In the genomic region with DNA sequence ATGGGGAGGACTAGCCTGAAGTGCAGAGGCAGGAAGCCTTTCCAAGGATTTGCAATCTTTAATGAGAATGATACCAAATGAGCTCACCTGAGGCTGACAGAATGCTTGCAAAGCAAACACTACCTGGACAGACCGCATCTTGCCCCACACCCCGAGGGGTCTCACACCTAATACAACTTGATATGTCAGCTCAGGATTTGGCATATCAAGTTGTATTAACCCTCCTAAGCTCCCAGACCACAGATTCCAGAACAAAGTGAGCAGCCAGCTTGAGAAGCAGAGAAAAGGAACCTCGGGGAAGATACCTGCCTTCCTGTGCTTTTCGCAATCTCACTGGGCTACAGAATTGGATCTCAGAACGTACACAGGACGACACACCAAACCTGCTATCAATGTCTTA, we compare ENCODE assay signal across 10 mouse cellular contexts. TPM values are rescaled to one million over a fixed set of nuclear protein-coding genes. Genes with fewer than 3 reads are reported as not detected.
A peak's percentile ranks its signal among the peaks of the same experiment; 100 is the strongest.
DNase-seq lines count a peak whose midpoint lies in the region; ATAC-seq and TF ChIP-seq lines count a peak whose summit lies in the region.
"Had no signal": no experiment of that assay in that cellular context is flagged by ENCODE, and none has a peak within 500 bp of the region (broad histone marks: within the 10 kb centered on the region; RNA-seq: fewer than 3 reads in every experiment).

No protein-coding gene starts in this region.

- peaks cover 39% of the 10 kb centered on the region for H3K4me1 ChIP-seq in heart, postnatal 0 days (ENCODE audit: control insufficient read depth, insufficient read depth)
- peaks cover 64% of the 10 kb centered on the region for H3K4me1 ChIP-seq in thymus, adult 2 months (replicated peaks; ENCODE audit: control insufficient read depth, insufficient read depth, low read length)
- peaks cover 34% of the 10 kb centered on the region for H3K4me1 ChIP-seq in hindbrain, embryonic 16.5 days (ENCODE audit: control insufficient read depth, insufficient read depth, low read depth, low read length)

- no peaks in the 10 kb centered on the region for H3K36me3 ChIP-seq in heart, postnatal 0 days (replicated peaks; ENCODE audit: control insufficient read depth, insufficient read depth, low read length)
- H3K36me3 ChIP-seq in thymus, adult 2 months (ENCODE audit: control insufficient read depth, insufficient read depth, low read length): no peaks in the 10 kb centered on the region
- H3K36me3 ChIP-seq in hindbrain, embryonic 16.5 days (ENCODE audit: control insufficient read depth, insufficient read depth, low read length): no peaks in the 10 kb centered on the region
- H3K36me3 ChIP-seq: liver, embryonic 12.5 days had no signal

- WGBS in heart, postnatal 0 days: 67% methylated on average over 6 of the region's 6 CpGs
- WGBS in thymus, adult 2 months: 79% methylated on average over 6 of the region's 6 CpGs
- 76% methylated on average over 6 of the region's 6 CpGs for WGBS in hindbrain, embryonic 16.5 days

- DNase-seq in heart, postnatal 0 days (ENCODE audit: low spot score): no peak
- DNase-seq in heart, adult 11 months: no peak
- no peak for DNase-seq in thymus, adult 2 months
- DNase-seq in thymus, postnatal 0 days (ENCODE audit: low spot score): no peak
- DNase-seq in cerebellum, adult 11-12 months: no peak
- DNase-seq: right cerebral cortex, postnatal 25 days had no signal

- TF ChIP-seq CTCF in heart, postnatal 0 days (IDR thresholded peaks at IDR 0.05; ENCODE audit: low read depth): no peak
- no peak for TF ChIP-seq CTCF in thymus, adult 2 months (IDR thresholded peaks at IDR 0.05; ENCODE audit: borderline replicate concordance, control insufficient read depth, extremely low read depth, insufficient read depth, low read length, poor library complexity)

- no peak for ATAC-seq in heart, postnatal 0 days (ENCODE audit: insufficient read depth, low read depth)
- ATAC-seq in hindbrain, embryonic 16.5 days: no peak
- no peak for ATAC-seq in activated CD4-positive, CD25-positive, alpha-beta regulatory T cell, adult 4 months

- H3K4me3 ChIP-seq in heart, postnatal 0 days (ENCODE audit: low read depth, low read length): no peak overlapping the region
- H3K4me3 ChIP-seq in thymus, adult 2 months (ENCODE audit: control insufficient read depth, insufficient read depth, low read length): no peak overlapping the region
- no peak overlapping the region for H3K4me3 ChIP-seq in hindbrain, embryonic 16.5 days (ENCODE audit: low read length)
- H3K4me3 ChIP-seq: liver, embryonic 12.5 days; midbrain, embryonic 12.5 days had no signal

- TF ChIP-seq POLR2A in thymus, adult 2 months (IDR thresholded peaks at IDR 0.05; ENCODE audit: control insufficient read depth, extremely low read depth, insufficient read depth, low read length, poor library complexity): no peak

- no peaks in the 10 kb centered on the region for H3K27me3 ChIP-seq in heart, postnatal 0 days (ENCODE audit: control insufficient read depth, insufficient read depth, low read length)
- H3K27me3 ChIP-seq in thymus, adult 2 months (ENCODE audit: control insufficient read depth, insufficient read depth, low read length): no peaks in the 10 kb centered on the region
- H3K27me3 ChIP-seq in hindbrain, embryonic 16.5 days (replicated peaks; ENCODE audit: control insufficient read depth, insufficient read depth, low read length): no peaks in the 10 kb centered on the region
- H3K27me3 ChIP-seq: midbrain, embryonic 12.5 days had no signal

- H3K9me3 ChIP-seq in heart, postnatal 0 days (replicated peaks; ENCODE audit: control insufficient read depth, low read length): no peaks in the 10 kb centered on the region
- H3K9me3 ChIP-seq in hindbrain, embryonic 16.5 days (ENCODE audit: control insufficient read depth, low read length): no peaks in the 10 kb centered on the region
- H3K9me3 ChIP-seq: liver, embryonic 12.5 days; midbrain, embryonic 12.5 days had no signal

- H3K9ac ChIP-seq in heart, postnatal 0 days (replicated peaks; ENCODE audit: low read depth, low read length): no peak overlapping the region
- peak overlapping the region; percentile 53; the same call in 1 of the 2 replicates for H3K9ac ChIP-seq in hindbrain, embryonic 16.5 days (ENCODE audit: low read depth, low read length)
- H3K9ac ChIP-seq: liver, embryonic 12.5 days; midbrain, embryonic 12.5 days had no signal

- H3K27ac ChIP-seq in heart, postnatal 0 days (ENCODE audit: low read depth): peak overlapping the region; percentile 90
- H3K27ac ChIP-seq in thymus, adult 2 months (ENCODE audit: control insufficient read depth, insufficient read depth, low read length): peak overlapping the region; percentile 97
- H3K27ac ChIP-seq in hindbrain, embryonic 16.5 days (ENCODE audit: low read depth, low read length): peak overlapping the region; percentile 60; the same call in 1 of the 2 replicates
- H3K27ac ChIP-seq: liver, embryonic 12.5 days had no signal

- H3K4me2 ChIP-seq in heart, postnatal 0 days (ENCODE audit: low read depth, low read length): no peak overlapping the region
- H3K4me2 ChIP-seq in hindbrain, embryonic 16.5 days (ENCODE audit: low read length): no peak overlapping the region
- H3K4me2 ChIP-seq: liver, embryonic 12.5 days had no signal

- TF ChIP-seq EP300 in heart, postnatal 0 days (IDR thresholded peaks at IDR 0.05; ENCODE audit: low read depth): no peak

RNA-seq across cellular contexts. Expression of a gene that starts 53.1 kb away (rescaled TPM):
- 50.2 and 54.3 TPM in 2 replicates for total RNA-seq in heart, postnatal 0 days (2014; rRNA removed; ENCODE audit: low replicate concordance)
- 7.1 and 7.3 TPM in 2 replicates for polyA plus RNA-seq in heart, postnatal 0 days (2015; fragmentation: Nextera tagmentation; extraction: Ambion mirVana)
- polyA plus RNA-seq in thymus, adult 2 months (2012; rRNA removed): 58.7 and 62.1 TPM in 2 replicates
- 6.6 and 6.8 TPM in 2 replicates for polyA plus RNA-seq in thymus, postnatal 0 days (2015; fragmentation: Nextera tagmentation; extraction: Ambion mirVana)
- 18.7 and 22.7 TPM in 2 replicates for polyA plus RNA-seq in hindbrain, embryonic 16.5 days (2015; fragmentation: Nextera tagmentation; extraction: Ambion mirVana)
- 10 to 100 TPM; 16.2 to 31.1 TPM for polyA plus RNA-seq in activated CD4-positive, CD25-positive, alpha-beta regulatory T cell, adult 4 months (2017; shearing (Covaris generic))
